Mouse (Mus musculus): ENCODE measurements around the gene Gng12. TPM values are rescaled to one million over a fixed set of nuclear protein-coding genes. Genes with fewer than 3 reads are reported as not detected.

The Gng12 gene
- polyA plus RNA-seq, 1 experiment from 2014 or later, result 77.1 TPM

DNA sequence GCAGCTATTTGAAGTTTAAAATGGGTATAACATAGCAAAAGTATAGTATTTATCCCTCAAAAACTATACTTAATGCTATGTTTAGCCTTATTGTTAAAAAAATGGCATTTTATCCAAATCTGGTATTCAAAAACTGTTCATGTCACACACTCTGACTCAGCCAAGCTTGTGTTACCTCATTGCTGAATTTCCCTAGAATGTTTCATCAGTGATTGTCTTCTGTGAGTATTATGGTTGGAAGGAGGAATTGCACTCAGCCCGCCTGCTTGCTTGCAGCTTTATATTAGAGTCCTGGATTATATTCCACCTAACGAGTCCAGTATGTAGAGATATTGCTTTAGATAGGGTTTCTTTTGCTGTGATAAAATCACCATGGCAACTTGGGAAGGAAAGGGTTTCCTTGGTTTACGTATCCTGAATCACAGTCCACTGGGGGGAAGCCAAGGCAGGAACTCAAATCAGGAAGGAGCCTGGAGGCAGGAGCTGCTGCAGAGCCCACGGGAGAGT lies 144.8 kb downstream of the Gng12 start:
- no peak overlapping the region for H3K4me2 ChIP-seq (replicated peaks; ENCODE audit: low read depth, low read length)
- ATAC-seq, result no peak
- TF ChIP-seq CTCF (IDR thresholded peaks at IDR 0.05) (no peak), EP300 (IDR thresholded peaks at IDR 0.05) (no peak)

GRCm38 (mm10) chr6:67045424-67045823 lies 149.2 kb downstream of the Gng12 start:
- no peak overlapping the region for H3K27ac ChIP-seq (ENCODE audit: low read length)
- H3K36me3 ChIP-seq (ENCODE audit: insufficient read depth, low read length), result no peaks in the 10 kb centered on the region
- no peaks in the 10 kb centered on the region for H3K27me3 ChIP-seq (replicated peaks; ENCODE audit: insufficient read depth, low read length)
- H3K4me2 ChIP-seq (replicated peaks; ENCODE audit: low read depth, low read length), result no peak overlapping the region
- 71% methylated on average over 3 of the region's 3 CpGs for WGBS
- H3K9me3 ChIP-seq (ENCODE audit: low read length), result no peaks in the 10 kb centered on the region
- ATAC-seq (no peak), DNase-seq (ENCODE audit: low spot score) (no peak)
- TF ChIP-seq CTCF (IDR thresholded peaks at IDR 0.05), result no peak
- no peak for TF ChIP-seq EP300 (IDR thresholded peaks at IDR 0.05)
- H3K4me1 ChIP-seq (ENCODE audit: insufficient read depth, low read depth, low read length), result no peaks in the 10 kb centered on the region
- no peak overlapping the region for H3K9ac ChIP-seq (replicated peaks; ENCODE audit: low read depth)
- H3K4me3 ChIP-seq (ENCODE audit: low read depth, low read length), result no peak overlapping the region

More for the DNA sequence above, 144.8 kb downstream of the Gng12 start:
- Histone ChIP-seq H3K36me3 (ENCODE audit: insufficient read depth, low read length) (no peaks in the 10 kb centered on the region), H3K4me3 (ENCODE audit: low read depth, low read length) (no peak overlapping the region), H3K4me1 (ENCODE audit: insufficient read depth, low read depth, low read length) (no peaks in the 10 kb centered on the region), H3K9me3 (ENCODE audit: low read length) (no peaks in the 10 kb centered on the region), H3K27me3 (replicated peaks; ENCODE audit: insufficient read depth, low read length) (no peaks in the 10 kb centered on the region), H3K27ac (ENCODE audit: low read length) (no peak overlapping the region), H3K9ac (replicated peaks; ENCODE audit: low read depth) (no peak overlapping the region)
- no peak for DNase-seq (ENCODE audit: low spot score)
- WGBS, result 55% methylated on average over 4 of the region's 4 CpGs

- no peak overlapping the region for H3K4me2 ChIP-seq (replicated peaks; ENCODE audit: low read depth, low read length)
- no peak for DNase-seq (ENCODE audit: low spot score)
- H3K27ac ChIP-seq (ENCODE audit: low read length), result no peak overlapping the region
- H3K27me3 ChIP-seq (replicated peaks; ENCODE audit: insufficient read depth, low read length), result no peaks in the 10 kb centered on the region
- no peak overlapping the region for H3K9ac ChIP-seq (replicated peaks; ENCODE audit: low read depth)
- no peaks in the 10 kb centered on the region for H3K9me3 ChIP-seq (ENCODE audit: low read length)
- no peaks in the 10 kb centered on the region for H3K4me1 ChIP-seq (ENCODE audit: insufficient read depth, low read depth, low read length)
- H3K36me3 ChIP-seq (ENCODE audit: insufficient read depth, low read length), result no peaks in the 10 kb centered on the region
- H3K4me3 ChIP-seq (ENCODE audit: low read depth, low read length), result no peak overlapping the region
- no peak for ATAC-seq
- WGBS, result 71% methylated on average over 3 of the region's 3 CpGs
- TF ChIP-seq EP300 (IDR thresholded peaks at IDR 0.05) (no peak), CTCF (IDR thresholded peaks at IDR 0.05) (no peak)
Observed at GRCm38 (mm10) chr6:67046937-67047336, 150.7 kb downstream of the Gng12 start.

- Histone ChIP-seq H3K9me3 (ENCODE audit: low read length) (no peaks in the 10 kb centered on the region), H3K9ac (replicated peaks; ENCODE audit: low read depth) (no peak overlapping the region), H3K4me2 (replicated peaks; ENCODE audit: low read depth, low read length) (no peak overlapping the region), H3K4me3 (ENCODE audit: low read depth, low read length) (no peak overlapping the region), H3K4me1 (ENCODE audit: insufficient read depth, low read depth, low read length) (no peaks in the 10 kb centered on the region), H3K27ac (ENCODE audit: low read length) (no peak overlapping the region), H3K27me3 (replicated peaks; ENCODE audit: insufficient read depth, low read length) (no peaks in the 10 kb centered on the region), H3K36me3 (ENCODE audit: insufficient read depth, low read length) (no peaks in the 10 kb centered on the region)
- WGBS, result 88% methylated on average over 3 of the region's 3 CpGs
- TF ChIP-seq CTCF (IDR thresholded peaks at IDR 0.05), result no peak
- no peak for TF ChIP-seq EP300 (IDR thresholded peaks at IDR 0.05)
- ATAC-seq, result no peak
- DNase-seq (ENCODE audit: low spot score), result no peak
Observed at GRCm38 (mm10) chr6:67048052-67048691, 152.0 kb downstream of the Gng12 start.

GRCm38 (mm10) chr6:67048880-67049694 lies 152.9 kb downstream of the Gng12 start:
- TF ChIP-seq CTCF (IDR thresholded peaks at IDR 0.05) (no peak), EP300 (IDR thresholded peaks at IDR 0.05) (no peak)
- Histone ChIP-seq H3K36me3 (ENCODE audit: insufficient read depth, low read length) (no peaks in the 10 kb centered on the region), H3K27ac (ENCODE audit: low read length) (peak overlapping the region; percentile 2), H3K4me1 (ENCODE audit: insufficient read depth, low read depth, low read length) (no peaks in the 10 kb centered on the region), H3K4me2 (replicated peaks; ENCODE audit: low read depth, low read length) (no peak overlapping the region), H3K9me3 (ENCODE audit: low read length) (no peaks in the 10 kb centered on the region), H3K9ac (replicated peaks; ENCODE audit: low read depth) (no peak overlapping the region), H3K4me3 (ENCODE audit: low read depth, low read length) (no peak overlapping the region), H3K27me3 (replicated peaks; ENCODE audit: insufficient read depth, low read length) (no peaks in the 10 kb centered on the region)
- ATAC-seq (peak; percentile 85), DNase-seq (ENCODE audit: low spot score) (peak; percentile 50)
- 23% methylated on average over 7 of the region's 7 CpGs for WGBS

DNA sequence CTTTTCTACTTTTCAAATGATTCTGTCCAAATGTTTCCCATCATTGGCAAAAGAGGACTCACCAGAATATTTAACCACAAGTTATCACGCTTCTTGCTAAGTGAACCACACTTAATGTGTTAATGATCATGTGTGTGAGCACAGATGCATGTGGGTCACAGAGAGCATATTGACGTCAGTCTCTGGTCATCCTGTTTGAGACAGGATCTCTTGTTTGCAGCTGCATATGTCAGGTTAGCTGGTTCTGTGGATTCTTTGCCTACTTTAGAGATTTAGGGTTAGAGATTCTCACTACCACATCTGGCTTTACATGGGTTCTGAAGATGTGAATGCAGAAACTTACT lies 153.5 kb downstream of the Gng12 start:
- 45% methylated on average over 2 of the region's 2 CpGs for WGBS
- Histone ChIP-seq H3K36me3 (ENCODE audit: insufficient read depth, low read length) (no peaks in the 10 kb centered on the region), H3K9ac (replicated peaks; ENCODE audit: low read depth) (no peak overlapping the region), H3K4me2 (replicated peaks; ENCODE audit: low read depth, low read length) (no peak overlapping the region), H3K27ac (ENCODE audit: low read length) (peak overlapping the region; percentile 2; the same call in 1 of the 2 replicates), H3K4me1 (ENCODE audit: insufficient read depth, low read depth, low read length) (no peaks in the 10 kb centered on the region), H3K9me3 (ENCODE audit: low read length) (no peaks in the 10 kb centered on the region), H3K4me3 (ENCODE audit: low read depth, low read length) (no peak overlapping the region), H3K27me3 (replicated peaks; ENCODE audit: insufficient read depth, low read length) (no peaks in the 10 kb centered on the region)
- TF ChIP-seq EP300 (IDR thresholded peaks at IDR 0.05) (no peak), CTCF (IDR thresholded peaks at IDR 0.05) (no peak)
- no peak for DNase-seq (ENCODE audit: low spot score)
- ATAC-seq, result peak; percentile 28; the same call in 1 of the 2 replicates
